Mouse (Mus musculus): ENCODE measurements around the gene Notch4. TPM values are rescaled to one million over a fixed set of nuclear protein-coding genes. Genes with fewer than 3 reads are reported as not detected.

Gene Notch4
- total RNA-seq, 2 experiments from 2014 or later: 11.3 to 16.1 TPM

DNA sequence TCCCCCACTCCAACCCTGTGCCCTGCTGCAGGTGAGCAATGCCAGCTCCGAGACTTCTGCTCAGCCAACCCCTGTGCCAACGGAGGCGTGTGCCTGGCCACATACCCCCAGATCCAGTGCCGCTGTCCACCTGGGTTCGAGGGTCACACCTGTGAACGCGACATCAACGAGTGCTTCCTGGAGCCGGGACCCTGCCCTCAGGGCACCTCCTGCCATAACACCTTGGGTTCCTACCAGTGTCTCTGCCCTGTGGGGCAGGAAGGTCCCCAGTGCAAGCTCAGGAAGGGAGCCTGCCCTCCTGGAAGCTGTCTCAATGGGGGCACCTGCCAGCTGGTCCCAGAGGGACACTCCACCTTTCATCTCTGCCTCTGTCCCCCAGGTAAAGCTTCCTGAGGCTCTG, 3.2 kb downstream of the Notch4 start:
- DNase-seq (ENCODE audit: low spot score in 2 of 2): no peak
- intact Hi-C loops (cut with DNase I): no loop called here

DNA sequence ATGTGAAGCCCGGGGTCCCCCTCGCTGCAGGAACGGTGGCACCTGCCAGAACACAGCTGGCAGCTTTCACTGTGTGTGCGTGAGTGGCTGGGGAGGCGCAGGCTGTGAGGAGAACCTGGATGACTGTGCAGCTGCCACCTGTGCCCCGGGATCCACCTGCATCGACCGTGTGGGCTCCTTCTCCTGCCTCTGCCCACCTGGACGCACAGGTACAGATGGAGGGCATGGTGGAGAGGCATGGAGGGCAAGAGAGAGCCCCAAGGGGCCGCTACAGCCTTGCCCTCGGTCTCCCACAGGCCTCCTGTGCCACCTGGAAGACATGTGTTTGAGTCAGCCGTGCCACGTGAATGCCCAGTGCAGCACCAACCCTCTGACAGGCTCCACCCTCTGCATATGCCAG, 4.4 kb downstream of the Notch4 start:
- intact Hi-C loops (cut with DNase I): no loop called here

DNA sequence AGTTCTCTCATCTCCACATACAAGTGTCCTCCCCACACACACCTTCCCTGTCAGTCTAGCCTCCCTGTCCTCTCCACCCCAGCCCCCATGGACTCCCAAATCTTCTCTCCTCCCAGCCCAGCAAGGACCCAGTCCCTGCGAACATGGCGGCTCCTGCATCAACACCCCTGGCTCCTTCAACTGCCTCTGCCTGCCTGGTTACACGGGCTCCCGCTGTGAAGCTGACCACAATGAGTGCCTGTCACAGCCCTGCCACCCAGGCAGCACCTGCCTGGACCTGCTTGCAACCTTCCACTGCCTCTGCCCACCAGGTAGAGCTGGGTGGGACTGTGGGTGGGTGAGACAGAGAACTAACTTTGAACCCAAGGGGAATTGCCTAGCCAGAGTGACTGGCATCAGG, 5.9 kb downstream of the Notch4 start:
- no peak for DNase-seq (ENCODE audit: low spot score in 2 of 2)
- intact Hi-C loops (cut with DNase I): no loop called here

More for the DNA sequence above, 4.4 kb downstream of the Notch4 start:
- no peak for DNase-seq (ENCODE audit: low spot score in 2 of 2)

DNA sequence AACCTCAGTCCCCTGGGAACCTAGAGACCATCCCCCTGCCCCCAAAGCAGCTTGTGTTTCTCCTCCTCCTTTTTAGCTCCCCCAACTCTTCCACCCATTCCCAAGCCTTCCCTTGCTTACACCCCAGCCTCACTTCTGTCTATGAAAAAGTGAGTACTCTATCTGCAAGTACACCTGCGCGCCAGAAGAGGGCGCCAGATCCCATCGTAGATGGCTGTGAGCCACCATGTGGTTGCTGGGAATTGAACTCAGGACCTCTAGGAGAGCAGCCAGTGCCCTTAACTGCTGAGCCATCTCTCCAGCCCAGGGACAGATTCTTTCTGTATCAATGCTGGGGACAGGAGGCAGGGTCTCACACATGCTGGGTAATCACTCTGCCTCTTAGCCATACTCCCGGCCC, 7.8 kb downstream of the Notch4 start:
- DNase-seq (ENCODE audit: low spot score in 2 of 2): no peak
- intact Hi-C loops (cut with DNase I): no loop called here

DNA sequence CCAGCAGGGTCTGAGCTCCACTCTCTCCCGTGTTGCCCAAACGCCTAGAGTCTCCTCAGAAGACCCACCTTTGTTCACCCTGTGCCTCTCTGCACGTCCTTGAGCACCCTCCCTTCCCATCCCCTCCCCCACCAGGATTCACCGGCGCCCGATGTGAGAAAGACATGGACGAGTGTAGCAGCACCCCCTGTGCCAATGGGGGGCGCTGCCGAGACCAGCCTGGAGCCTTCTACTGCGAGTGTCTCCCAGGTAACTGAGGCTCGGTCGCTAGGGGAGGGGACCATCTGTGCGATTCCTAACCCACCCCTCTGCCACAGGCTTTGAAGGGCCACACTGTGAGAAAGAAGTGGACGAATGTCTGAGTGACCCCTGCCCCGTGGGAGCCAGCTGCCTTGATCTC, 8.3 kb downstream of the Notch4 start:
- intact Hi-C loops (cut with DNase I): no loop called here
- no peak for DNase-seq (ENCODE audit: low spot score in 2 of 2)

DNA sequence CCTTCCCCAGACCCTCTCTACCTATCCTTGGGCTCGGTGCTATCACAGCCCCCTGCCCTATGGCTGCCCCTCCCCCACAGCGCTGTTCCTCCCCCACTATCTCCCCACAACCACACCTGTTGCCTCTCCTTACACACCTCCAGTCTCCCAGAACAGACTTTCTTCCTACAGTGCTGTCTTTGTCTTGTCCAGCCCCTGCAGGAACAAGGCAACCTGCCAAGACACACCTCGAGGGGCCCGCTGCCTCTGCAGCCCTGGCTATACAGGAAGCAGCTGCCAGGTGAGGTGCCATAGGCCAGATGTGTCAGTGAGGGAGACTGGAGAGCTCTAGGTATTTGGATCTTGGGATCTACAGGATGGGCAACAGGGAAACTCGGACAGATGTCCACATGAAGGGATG, 12.5 kb downstream of the Notch4 start:
- DNase-seq (ENCODE audit: low spot score in 2 of 2): no peak
- intact Hi-C loops (cut with DNase I): no loop called here

DNA sequence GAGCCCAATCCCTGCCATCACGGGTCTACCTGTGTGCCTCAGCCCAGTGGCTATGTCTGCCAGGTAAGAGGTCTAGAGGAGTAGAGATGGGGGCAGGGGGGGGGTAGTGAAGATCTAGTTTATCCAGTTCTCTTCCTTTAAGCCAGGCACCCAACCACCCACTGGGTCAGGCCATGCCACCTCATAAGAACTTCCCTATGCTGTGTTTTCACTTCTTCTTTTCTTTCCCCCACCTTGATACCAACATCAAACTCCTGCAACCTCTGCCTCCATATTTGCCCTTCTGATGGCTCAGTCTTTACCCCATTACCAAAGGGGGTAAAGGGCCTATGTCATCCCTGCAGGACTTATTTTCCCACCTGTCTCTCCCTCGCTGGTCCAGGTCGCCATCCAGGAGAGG, 14.0 kb downstream of the Notch4 start:
- intact Hi-C loops (cut with DNase I): no loop called here
- DNase-seq (ENCODE audit: low spot score in 2 of 2): no peak

DNA sequence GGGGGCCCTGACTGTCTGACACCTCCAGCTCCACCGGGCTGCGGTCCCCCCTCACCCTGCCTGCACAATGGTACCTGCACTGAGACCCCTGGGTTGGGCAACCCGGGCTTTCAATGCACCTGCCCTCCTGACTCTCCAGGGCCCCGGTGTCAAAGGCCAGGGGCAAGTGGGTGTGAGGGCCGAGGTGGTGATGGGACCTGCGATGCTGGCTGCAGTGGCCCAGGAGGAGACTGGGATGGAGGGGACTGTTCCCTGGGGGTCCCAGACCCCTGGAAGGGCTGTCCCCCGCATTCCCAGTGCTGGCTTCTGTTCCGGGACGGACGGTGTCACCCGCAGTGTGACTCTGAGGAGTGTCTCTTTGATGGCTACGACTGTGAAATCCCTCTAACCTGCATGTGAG, 18.5 kb downstream of the Notch4 start:
- intact Hi-C loops (cut with DNase I): no loop called here
- no peak for DNase-seq (ENCODE audit: low spot score in 2 of 2)

DNA sequence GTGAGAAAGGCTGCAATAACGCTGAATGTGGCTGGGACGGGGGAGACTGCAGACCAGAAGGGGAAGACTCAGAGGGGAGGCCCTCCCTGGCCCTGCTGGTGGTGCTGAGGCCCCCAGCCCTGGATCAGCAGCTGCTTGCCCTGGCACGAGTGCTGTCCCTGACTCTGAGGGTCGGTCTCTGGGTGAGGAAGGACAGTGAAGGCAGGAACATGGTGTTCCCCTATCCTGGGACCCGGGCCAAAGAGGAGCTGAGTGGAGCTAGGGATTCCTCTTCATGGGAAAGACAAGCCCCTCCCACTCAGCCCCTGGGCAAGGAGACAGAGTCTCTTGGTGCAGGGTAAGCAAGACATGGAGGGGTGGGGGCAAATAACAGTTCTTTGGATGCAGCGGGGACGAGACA, 19.3 kb downstream of the Notch4 start:
- no peak for DNase-seq (ENCODE audit: low spot score in 2 of 2)
- intact Hi-C loops (cut with DNase I): no loop called here

DNA sequence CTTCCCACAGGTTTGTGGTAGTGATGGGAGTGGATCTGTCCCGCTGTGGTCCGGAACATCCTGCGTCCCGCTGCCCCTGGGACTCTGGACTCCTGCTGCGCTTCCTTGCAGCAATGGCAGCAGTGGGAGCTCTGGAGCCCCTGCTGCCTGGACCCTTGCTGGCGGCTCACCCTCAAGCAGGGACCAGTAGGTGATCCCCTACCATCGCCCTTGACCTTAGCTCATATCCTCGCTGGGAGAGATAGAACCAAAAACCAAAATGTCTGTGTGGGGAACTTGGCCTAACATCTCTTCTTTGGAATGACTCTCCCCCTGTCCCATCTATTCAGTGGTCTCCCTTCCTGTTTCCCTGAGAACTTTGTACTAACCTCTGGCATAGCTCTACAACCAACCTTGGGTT, 19.8 kb downstream of the Notch4 start:
- intact Hi-C loops (cut with DNase I): no loop called here
- DNase-seq (ENCODE audit: low spot score in 2 of 2): no peak

DNA sequence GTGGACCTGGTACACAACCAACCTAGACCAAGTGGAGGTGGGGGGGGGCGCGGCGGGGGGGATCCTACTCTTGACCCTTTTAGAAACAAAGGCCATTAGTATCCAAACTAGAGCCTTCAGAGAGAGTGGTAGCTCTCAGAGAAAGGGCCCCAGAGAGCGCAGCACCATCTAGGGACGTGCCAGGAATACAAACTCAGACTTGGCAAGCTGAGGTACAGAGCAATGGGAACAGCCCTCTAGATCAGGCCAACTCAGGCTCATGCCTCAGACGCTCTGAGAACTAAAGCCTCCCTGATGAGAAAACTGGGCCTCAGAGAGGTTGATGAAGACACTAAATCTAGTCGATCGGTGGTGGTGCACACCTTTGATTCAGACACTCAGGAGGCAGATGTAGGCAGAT, 21.1 kb downstream of the Notch4 start:
- no peak for DNase-seq (ENCODE audit: low spot score in 2 of 2)
- intact Hi-C loops (cut with DNase I): no loop called here

DNA sequence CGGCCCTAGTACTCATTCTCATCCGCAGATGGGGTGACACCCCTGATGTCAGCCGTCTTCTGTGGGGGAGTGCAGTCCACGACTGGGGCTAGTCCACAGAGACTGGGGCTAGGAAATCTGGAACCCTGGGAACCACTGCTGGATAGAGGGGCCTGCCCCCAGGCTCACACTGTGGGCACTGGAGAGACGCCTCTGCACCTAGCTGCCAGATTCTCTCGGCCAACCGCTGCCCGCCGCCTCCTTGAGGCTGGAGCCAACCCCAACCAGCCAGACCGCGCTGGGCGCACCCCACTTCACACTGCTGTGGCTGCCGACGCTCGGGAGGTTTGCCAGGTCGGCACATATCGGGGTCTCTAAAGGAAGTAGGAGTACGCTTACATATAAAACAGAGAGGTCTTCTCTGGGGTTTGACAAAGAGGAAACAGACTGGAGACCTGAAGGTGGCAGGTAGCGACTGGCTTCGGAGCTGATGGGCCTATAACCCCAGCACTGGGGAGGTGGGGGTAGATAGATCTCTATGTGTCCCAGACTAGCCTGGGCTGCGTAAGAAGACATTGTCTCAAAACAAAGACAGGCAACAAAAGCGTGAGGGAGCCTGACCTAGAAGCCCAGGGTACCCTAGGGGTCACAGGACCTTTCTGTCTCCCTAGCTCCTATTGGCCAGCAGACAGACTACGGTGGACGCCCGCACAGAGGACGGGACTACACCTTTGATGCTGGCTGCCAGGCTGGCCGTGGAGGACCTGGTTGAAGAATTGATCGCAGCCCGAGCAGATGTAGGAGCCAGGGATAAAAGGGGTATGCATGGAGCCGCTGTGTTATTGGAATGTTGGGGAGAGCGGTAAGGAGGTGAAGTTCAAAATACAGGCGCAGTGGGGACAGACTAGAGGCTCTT, 22.1 kb downstream of the Notch4 start:
- DNase-seq (ENCODE audit: low spot score in 2 of 2): no peak
- intact Hi-C loops (cut with DNase I): loop anchor here (2.0 kb wide), 1 partner anchor 19 kb away; the partner anchor contains the start of gene Agpat1

DNA sequence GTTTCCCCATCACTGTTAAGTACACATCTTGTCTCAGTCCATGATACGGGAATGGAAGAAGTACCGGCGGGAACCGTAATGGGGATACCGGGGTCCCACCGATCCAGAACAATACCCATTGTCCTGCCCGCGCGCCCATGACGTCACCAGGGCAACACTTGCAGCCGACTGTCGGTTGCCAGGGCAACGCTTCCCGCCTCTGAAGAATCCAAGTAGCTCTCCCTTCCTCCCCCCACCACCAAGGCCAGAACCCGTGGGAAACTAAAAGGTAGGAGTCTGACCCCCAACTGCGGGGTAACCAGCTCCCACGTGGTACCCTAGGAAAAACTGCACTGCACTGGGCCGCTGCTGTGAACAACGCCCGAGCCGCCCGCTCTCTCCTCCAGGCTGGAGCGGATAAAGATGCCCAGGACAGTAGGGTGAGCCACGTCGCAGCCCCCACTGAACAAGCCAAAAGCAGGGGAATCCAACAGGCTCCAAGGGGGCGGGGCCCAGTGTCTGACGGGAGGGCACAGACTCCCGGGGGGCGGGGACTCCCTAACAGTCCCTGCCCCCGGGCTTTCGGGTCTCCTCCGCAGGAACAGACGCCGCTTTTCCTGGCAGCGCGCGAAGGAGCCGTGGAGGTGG, 22.8 kb downstream of the Notch4 start:
- intact Hi-C loops (cut with DNase I): loop anchor here (2.0 kb wide), 1 partner anchor 18 kb away; the partner anchor contains the start of gene Agpat1
- DNase-seq (ENCODE audit: low spot score in 2 of 2): peak; percentile 85 to 86

DNA sequence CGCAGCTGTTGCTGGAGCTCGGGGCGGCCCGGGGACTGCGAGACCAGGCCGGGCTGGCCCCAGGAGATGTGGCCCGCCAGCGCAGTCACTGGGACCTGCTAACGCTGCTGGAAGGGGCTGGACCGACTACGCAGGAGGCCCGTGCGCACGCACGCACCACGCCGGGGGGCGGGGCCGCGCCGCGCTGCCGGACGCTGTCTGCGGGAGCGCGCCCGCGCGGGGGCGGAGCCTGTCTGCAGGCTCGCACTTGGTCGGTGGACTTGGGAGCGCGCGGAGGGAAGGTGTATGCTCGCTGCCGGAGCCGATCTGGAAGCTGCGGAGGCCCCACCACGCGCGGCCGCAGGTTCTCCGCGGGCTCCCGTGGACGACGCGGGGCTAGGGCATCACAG, 23.3 kb downstream of the Notch4 start:
- DNase-seq (ENCODE audit: low spot score in 2 of 2): peak; percentile 98 to 100
- intact Hi-C loops (cut with DNase I): loop anchor here (2.0 kb wide), 1 partner anchor 17 kb away; the partner anchor contains the start of gene Agpat1

DNA sequence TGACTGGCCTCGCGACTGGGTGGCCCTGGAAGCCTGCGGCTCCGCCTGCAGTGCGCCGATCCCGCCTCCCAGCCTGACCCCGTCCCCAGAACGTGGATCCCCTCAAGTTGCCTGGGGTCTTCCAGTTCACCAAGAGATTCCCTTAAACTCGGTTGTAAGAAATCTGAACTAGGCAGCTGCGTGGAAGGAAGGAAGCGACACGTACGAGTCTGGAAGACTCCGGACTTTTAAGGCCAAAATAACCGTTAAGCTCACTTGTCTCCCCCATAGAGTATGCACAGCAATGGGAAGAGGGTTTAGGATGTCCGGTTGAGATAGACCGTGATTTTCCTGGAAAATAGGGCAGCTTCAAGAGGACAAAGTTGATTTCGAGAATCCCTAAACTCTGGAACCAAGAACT, 23.7 kb downstream of the Notch4 start:
- intact Hi-C loops (cut with DNase I): loop anchor here (2.0 kb wide), 1 partner anchor 17 kb away; the partner anchor contains the start of gene Agpat1
- no peak for DNase-seq (ENCODE audit: low spot score in 2 of 2)

DNA sequence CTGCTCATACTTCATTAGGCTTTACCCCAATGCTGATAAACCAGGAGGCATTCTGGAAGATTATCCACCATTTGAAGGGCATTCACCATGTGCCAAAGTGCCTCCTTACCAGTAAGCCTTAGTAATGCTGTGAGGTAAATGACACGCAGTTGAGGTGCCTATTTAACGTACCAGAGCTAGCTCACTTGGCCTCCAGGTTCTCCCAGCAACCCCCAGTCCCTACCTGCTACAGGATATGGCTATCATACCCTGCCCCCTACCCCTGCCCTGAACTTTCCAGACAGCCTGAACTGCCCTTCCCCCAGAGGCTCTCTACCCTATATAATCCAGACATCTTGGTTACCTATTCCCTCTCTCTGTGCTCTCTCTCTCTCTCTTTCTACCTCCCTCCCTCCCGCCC, 24.7 kb downstream of the Notch4 start:
- intact Hi-C loops (cut with DNase I): no loop called here
- DNase-seq (ENCODE audit: low spot score in 2 of 2): no peak

DNA sequence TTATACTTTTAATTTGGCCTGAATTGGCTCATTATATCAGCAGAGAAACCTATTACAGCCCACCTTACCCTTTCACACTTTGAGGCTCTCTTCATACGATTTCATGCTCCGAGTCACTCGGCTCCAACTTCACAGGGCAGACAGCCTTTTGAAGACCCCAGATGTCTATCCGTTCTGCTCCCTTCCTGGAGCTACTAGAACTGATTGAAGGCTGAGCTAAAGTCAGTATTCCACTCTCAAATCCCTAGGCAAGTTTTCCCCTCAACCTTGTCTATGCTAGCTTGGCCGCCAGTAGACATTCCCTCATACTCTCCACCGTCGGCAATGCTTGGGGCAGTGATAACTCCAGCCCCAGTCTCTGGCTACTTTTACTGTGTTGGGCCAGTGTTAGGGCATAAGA, 25.1 kb downstream of the Notch4 start:
- intact Hi-C loops (cut with DNase I): no loop called here
- DNase-seq (ENCODE audit: low spot score in 2 of 2): no peak

DNA sequence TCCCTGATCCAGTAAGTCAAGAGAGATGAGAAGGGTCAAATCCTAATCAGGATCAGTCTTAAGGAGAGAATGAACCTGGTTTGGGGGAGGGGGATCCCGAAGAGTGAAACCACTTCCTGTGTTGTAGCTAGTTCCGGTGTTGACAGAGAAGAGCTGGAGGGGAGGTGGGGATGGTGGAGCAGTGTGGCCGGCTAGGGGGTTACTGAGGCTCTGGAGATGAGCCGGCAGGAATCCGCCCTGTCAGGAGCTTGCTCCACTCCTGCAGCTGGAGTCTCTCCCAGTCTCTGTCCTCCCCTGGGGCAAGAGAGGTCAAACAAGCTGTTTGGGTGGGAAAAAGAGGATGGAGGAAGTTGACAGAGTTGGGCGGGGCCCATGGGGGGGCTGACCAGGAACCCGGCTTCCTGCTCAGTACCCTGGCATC, 25.6 kb downstream of the Notch4 start, which contains the start of gene Gpsm3:
Gene Gpsm3, plus strand, starts transcription at position 126 of the 421 bp plus-strand sequence.
- no peak for DNase-seq (ENCODE audit: low spot score in 2 of 2)
- intact Hi-C loops (cut with DNase I): loop anchor here (5.0 to 10.0 kb wide), 2 partner anchors 555 to 648 kb away; partner anchors contain the start of genes Col11a2, Nfkbil1, Rxrb and Slc39a7

DNA sequence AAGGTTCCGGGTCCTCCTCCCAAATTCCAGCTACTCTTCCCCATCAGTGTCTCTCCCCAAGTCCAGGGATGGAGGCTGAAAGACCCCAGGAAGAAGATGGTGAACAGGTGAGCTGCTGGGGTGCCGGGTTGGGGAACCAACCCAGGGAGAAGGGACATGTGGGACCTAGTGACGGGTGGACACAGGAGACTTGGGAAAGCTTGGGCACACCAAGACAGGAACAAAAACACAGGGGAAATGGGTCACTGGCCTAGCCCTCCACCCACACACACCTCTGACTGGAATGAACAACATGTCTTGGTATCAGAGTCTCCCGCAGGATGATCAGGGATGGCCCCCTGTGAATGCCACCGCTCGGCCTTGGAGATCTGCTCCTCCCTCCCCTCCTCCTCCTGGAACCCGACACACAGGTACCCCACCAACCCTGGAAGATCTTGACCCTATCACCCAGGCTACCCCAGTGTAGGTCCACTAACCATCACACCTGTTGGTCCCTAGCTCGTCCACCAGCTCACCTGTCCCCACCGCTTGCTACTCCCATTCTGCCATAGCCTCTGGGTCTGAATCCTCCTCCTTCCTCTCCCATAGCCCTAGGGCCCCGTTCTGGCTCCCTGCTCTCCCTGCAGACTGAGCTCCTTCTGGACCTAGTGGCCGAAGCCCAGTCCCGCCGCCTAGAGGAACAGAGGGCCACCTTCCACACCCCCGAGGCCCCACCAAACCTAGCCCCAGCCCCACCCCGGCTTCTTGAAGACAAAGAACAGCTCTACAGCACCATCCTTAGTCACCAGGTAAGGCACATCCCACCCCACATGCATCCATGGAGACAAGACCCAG, 26.3 kb downstream of the Notch4 start:
- no peak for DNase-seq (ENCODE audit: low spot score in 2 of 2)
- intact Hi-C loops (cut with DNase I): loop anchor here (5.0 to 10.0 kb wide), 2 partner anchors 556 to 647 kb away; partner anchors contain the start of genes Col11a2, Nfkbil1, Rxrb and Slc39a7
